Comparison of ENCODE assay signal across 19 mouse cellular contexts in genomic region chr1:169924567-169924966, GRCm38 (mm10). TPM values are rescaled to one million over a fixed set of nuclear protein-coding genes. Genes with fewer than 3 reads are reported as not detected.
"Had no signal": no experiment of that assay in that cellular context is flagged by ENCODE, and none has a peak within 500 bp of the region (broad histone marks: within the 10 kb centered on the region; RNA-seq: fewer than 3 reads in every experiment).

No protein-coding gene starts in this region.

- H3K36me3 ChIP-seq: limb, embryonic 12.5 days; liver, embryonic 13.5 days; lung, embryonic 15.5 days; midbrain, embryonic 15.5 days; neural tube, embryonic 12.5 days; stomach, embryonic 15.5 days had no signal

- H3K27me3 ChIP-seq: midbrain, embryonic 15.5 days; stomach, embryonic 15.5 days had no signal

- H3K4me3 ChIP-seq: limb, embryonic 12.5 days; liver, embryonic 13.5 days; lung, embryonic 15.5 days; megakaryocyte, embryonic 14.5 days; midbrain, embryonic 15.5 days; neural tube, embryonic 12.5 days; stomach, embryonic 15.5 days had no signal

- H3K4me1 ChIP-seq: limb, embryonic 12.5 days; liver, embryonic 13.5 days; neural tube, embryonic 12.5 days had no signal

- DNase-seq: kidney, postnatal 36 days; liver; liver, embryonic 13.5 days; liver, postnatal 0 days; lung, postnatal 14 days; retina, postnatal 1 day; right cerebral cortex, postnatal 4 days; thymus, postnatal 4 days had no signal

- H3K27ac ChIP-seq: kidney, postnatal 0 days; limb, embryonic 12.5 days; liver, embryonic 13.5 days; lung, embryonic 15.5 days; macrophage; midbrain, embryonic 15.5 days; neural tube, embryonic 12.5 days; stomach, embryonic 15.5 days had no signal

- H3K9ac ChIP-seq: limb, embryonic 12.5 days; liver, embryonic 13.5 days; liver, postnatal 0 days; lung, embryonic 15.5 days; midbrain, embryonic 15.5 days; neural tube, embryonic 12.5 days; stomach, embryonic 15.5 days had no signal

RNA-seq across cellular contexts. Expression of gene Ccdc190, which starts 3.9 kb away (rescaled TPM):
- total RNA-seq: monocyte, adult 5-6 weeks; neutrophil, adult 5-6 weeks had no signal
- polyA plus RNA-seq: limb, embryonic 12.5 days; liver, embryonic 13.5 days; liver, postnatal 0 days; lung, embryonic 15.5 days; macrophage; spleen, adult 2 months had no signal
